In genomic region chr10:111957271-111958045, GRCm38 (mm10) we compare ENCODE assay signal across 8 mouse cellular contexts. TPM values are rescaled to one million over a fixed set of nuclear protein-coding genes. Genes with fewer than 3 reads are reported as not detected.
DNase-seq lines count a peak whose midpoint lies in the region; ATAC-seq and TF ChIP-seq lines count a peak whose summit lies in the region.

No protein-coding gene starts in this region.

- no peaks in the 10 kb centered on the region for H3K9me3 ChIP-seq in hindbrain, embryonic 15.5 days

- no peak overlapping the region for H3K9ac ChIP-seq in hindbrain, embryonic 15.5 days

- WGBS in thymus, adult 2 months, result 69% methylated on average over 10 of the region's 10 CpGs
- WGBS in hindbrain, embryonic 15.5 days, result 65% methylated on average over 10 of the region's 10 CpGs

- H3K4me2 ChIP-seq in hindbrain, embryonic 15.5 days, result no peak overlapping the region

- no peak overlapping the region for H3K4me3 ChIP-seq in thymus, adult 2 months (ENCODE audit: control insufficient read depth, insufficient read depth, low read length)
- no peak overlapping the region for H3K4me3 ChIP-seq in hindbrain, embryonic 15.5 days

- no peaks in the 10 kb centered on the region for H3K4me1 ChIP-seq in thymus, adult 2 months (replicated peaks; ENCODE audit: control insufficient read depth, insufficient read depth, low read length)
- H3K4me1 ChIP-seq in hindbrain, embryonic 15.5 days (replicated peaks), result no peaks in the 10 kb centered on the region

- no peaks in the 10 kb centered on the region for H3K27me3 ChIP-seq in thymus, adult 2 months (ENCODE audit: control insufficient read depth, insufficient read depth, low read length)
- no peaks in the 10 kb centered on the region for H3K27me3 ChIP-seq in hindbrain, embryonic 15.5 days

- no peak overlapping the region for H3K27ac ChIP-seq in thymus, adult 2 months (ENCODE audit: control insufficient read depth, insufficient read depth, low read length)
- H3K27ac ChIP-seq in hindbrain, embryonic 15.5 days (replicated peaks), result no peak overlapping the region

- TF ChIP-seq POLR2A in thymus, adult 2 months (IDR thresholded peaks at IDR 0.05; ENCODE audit: control insufficient read depth, extremely low read depth, insufficient read depth, low read length, poor library complexity), result no peak

- no peaks in the 10 kb centered on the region for H3K36me3 ChIP-seq in thymus, adult 2 months (ENCODE audit: control insufficient read depth, insufficient read depth, low read length)
- no peaks in the 10 kb centered on the region for H3K36me3 ChIP-seq in hindbrain, embryonic 15.5 days

- DNase-seq in thymus, adult 2 months, result peak; percentile 51
- no peak for DNase-seq in thymus, adult 18-20 months
- DNase-seq in cerebellum, postnatal 14 days, result peak; percentile 81 to 82
- DNase-seq in frontal cortex, postnatal 14 days (ENCODE audit: low spot score in 2 of 2), result peak; percentile 17 to 58
- peak; percentile 27 to 56 for DNase-seq in layer of hippocampus, postnatal 25 days (ENCODE audit: extremely low spot score in 1 of 2, low spot score in 1 of 2)
- DNase-seq in lung, postnatal 25 days (ENCODE audit: low spot score), result peak; percentile 82
- peak; percentile 81 to 84 for DNase-seq in right cerebral cortex, adult 2 months (ENCODE audit: low spot score in 2 of 2)

- ATAC-seq in hindbrain, embryonic 15.5 days (ENCODE audit: low FRiP score, low read depth), result peak; percentile 88

- no peak for TF ChIP-seq CTCF in thymus, adult 2 months (IDR thresholded peaks at IDR 0.05; ENCODE audit: borderline replicate concordance, control insufficient read depth, extremely low read depth, insufficient read depth, low read length, poor library complexity)

RNA-seq across cellular contexts. Expression of gene Krr1, which starts 15.0 kb away (rescaled TPM):
- 8.1 and 8.9 TPM in 2 replicates for polyA plus RNA-seq in thymus, adult 2 months (2012; rRNA removed)
- polyA plus RNA-seq in hindbrain, embryonic 15.5 days (2015; fragmentation: Nextera tagmentation; extraction: Ambion mirVana), result 33.8 and 37.0 TPM in 2 replicates
- 10 to 100 TPM; 38.1 to 38.6 TPM for total RNA-seq in layer of hippocampus, postnatal 25 days (2021)

RNA-seq across cellular contexts. Expression of gene Glipr1, which starts 45.0 kb away (rescaled TPM):
- polyA plus RNA-seq in thymus, adult 2 months (2012; rRNA removed), result 40.5 and 62.2 TPM in 2 replicates
- polyA plus RNA-seq in hindbrain, embryonic 15.5 days (2015; fragmentation: Nextera tagmentation; extraction: Ambion mirVana), result 0.43 and 0.76 TPM in 2 replicates
- total RNA-seq in layer of hippocampus, postnatal 25 days (2021), result 1 to 10 TPM; 2.6 to 3.0 TPM

Comparison
In these comparisons a context has a peak if more than half of its experiments do, and no peak if none do; other contexts are left out.
1. DNase-seq: peak in thymus, adult 2 months (single experiment), cerebellum, postnatal 14 days (2 of 2), frontal cortex, postnatal 14 days (2 of 2), layer of hippocampus, postnatal 25 days (2 of 2), lung, postnatal 25 days (single experiment) and right cerebral cortex, adult 2 months (2 of 2); none in thymus, adult 18-20 months (0 of 2).
2. RNA of gene Glipr1, which starts 45.0 kb away (polyA plus RNA-seq): 40.5 to 62.2 TPM in thymus, adult 2 months; 0.43 to 0.76 TPM in hindbrain, embryonic 15.5 days; every median in the first group is over 10 times any median in the second.